Mouse (Mus musculus): Measurements from ENCODE around the gene Pitpna. TPM values are rescaled to one million over a fixed set of nuclear protein-coding genes. Genes with fewer than 3 reads are reported as not detected.
A peak's percentile ranks its signal among the peaks of the same experiment; 100 is the strongest.

The Pitpna gene
- polyA plus RNA-seq, 1 experiment = 185 TPM

DNA sequence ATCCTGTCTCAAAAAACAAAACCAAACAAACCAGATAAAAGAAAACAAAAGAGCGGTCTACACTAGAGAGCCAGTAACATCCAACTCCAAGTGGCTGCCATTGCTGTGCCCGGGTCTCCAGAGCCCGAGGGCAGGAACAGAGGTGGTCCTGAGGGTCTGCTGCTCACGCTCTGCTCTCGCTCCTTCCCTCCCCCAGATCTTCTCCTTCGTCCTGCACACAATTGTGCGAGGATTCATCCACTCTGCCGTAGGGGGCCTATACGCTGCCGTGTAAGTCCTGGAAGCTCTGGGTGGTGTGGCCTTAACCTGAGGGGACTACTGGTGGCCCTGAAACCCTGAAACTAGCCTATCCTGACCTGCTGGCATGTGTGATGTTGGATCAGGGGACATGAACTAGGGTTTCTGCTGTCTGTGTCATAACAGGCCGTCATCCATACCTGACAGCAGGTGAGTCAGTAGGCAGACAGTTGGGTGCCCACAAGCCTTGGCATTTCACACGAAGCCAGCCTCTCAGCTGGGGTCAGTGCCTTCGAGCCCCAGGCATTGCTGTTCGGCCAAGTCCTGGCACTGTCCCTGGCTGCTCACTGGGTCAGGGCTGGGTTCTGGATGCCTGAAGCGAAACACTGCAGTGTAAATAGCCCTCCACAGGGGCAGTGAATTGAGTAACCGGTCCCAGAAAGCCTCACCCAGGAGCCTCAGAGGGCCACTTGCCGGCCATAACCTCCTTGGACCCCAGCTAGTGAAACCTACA, 17.3 kb upstream of the Pitpna start:
- H3K27ac ChIP-seq (ENCODE audit: insufficient read depth, low read depth, low read length) = peak overlapping the region; percentile 23; the same call in 1 of the 2 replicates
- no peak overlapping the region for H3K4me3 ChIP-seq (ENCODE audit: low read depth, low read length)
- TF ChIP-seq CTCF (IDR thresholded peaks at IDR 0.05; ENCODE audit: extremely low read depth, insufficient read length, insufficient replicate concordance, low read depth, low read length) = no peak
- no peak for TF ChIP-seq POLR2A (IDR thresholded peaks at IDR 0.05; ENCODE audit: low read depth, low read length)
- 86% methylated on average over 17 of the region's 17 CpGs for WGBS
- H3K27me3 ChIP-seq (ENCODE audit: control insufficient read depth, insufficient read depth, low read length) = no peaks in the 10 kb centered on the region
- H3K36me3 ChIP-seq (ENCODE audit: control insufficient read depth, insufficient read depth, low read length) = peaks cover 64% of the 10 kb centered on the region
- peaks cover 53% of the 10 kb centered on the region for H3K4me1 ChIP-seq (ENCODE audit: control insufficient read depth, insufficient read depth, insufficient read length, low read length)

DNA sequence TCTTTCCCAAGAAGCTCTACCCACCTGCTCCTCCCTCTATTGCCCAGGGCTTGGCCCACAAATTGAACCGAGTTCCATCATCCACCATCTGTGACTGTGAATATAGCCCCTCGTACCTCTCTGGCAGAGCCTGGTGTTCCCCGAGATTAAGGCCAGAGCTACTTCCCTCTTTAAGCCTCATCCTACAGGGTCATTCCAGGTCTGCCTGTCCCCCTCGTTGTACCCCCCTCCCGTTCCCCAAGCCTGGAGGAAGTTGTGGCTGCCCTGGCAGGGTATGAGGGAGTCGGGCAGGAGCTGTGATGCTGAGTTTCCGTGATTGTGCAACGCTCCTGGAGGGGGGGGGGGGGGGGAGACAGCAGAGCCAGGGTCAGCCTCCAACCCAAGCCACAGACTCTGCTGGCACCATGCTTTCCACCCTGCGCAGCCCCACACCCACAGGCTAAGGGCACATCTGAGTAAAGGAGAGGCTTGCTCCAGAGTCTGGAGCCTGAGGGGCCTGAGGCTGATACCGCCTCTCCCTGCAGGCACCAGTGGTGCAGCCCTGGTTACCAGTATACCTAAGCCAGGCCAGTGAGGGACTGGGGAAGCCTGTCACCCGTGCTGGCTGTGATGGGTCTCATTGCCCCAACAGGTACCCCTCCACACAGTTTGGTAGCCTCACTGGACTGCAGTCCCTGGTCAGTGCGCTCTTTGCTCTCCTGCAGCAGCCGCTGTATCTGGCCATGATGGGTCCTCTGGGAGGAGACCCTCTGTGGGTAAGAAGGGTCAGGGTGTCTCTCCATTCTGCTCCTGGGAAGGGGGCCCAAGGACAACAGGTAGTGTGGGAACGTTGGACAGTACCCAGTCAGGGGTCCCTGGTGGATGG, 16.5 kb upstream of the Pitpna start:
- Histone ChIP-seq H3K36me3 (ENCODE audit: control insufficient read depth, insufficient read depth, low read length) (peaks cover 57% of the 10 kb centered on the region), H3K4me1 (ENCODE audit: control insufficient read depth, insufficient read depth, insufficient read length, low read length) (peaks cover 48% of the 10 kb centered on the region), H3K27ac (ENCODE audit: insufficient read depth, low read depth, low read length) (peak overlapping the region; percentile 23), H3K4me3 (ENCODE audit: low read depth, low read length) (no peak overlapping the region), H3K27me3 (ENCODE audit: control insufficient read depth, insufficient read depth, low read length) (no peaks in the 10 kb centered on the region)
- 30% methylated on average over 14 of the region's 14 CpGs for WGBS
- no peak for TF ChIP-seq POLR2A (IDR thresholded peaks at IDR 0.05; ENCODE audit: low read depth, low read length)
- TF ChIP-seq CTCF (IDR thresholded peaks at IDR 0.05; ENCODE audit: extremely low read depth, insufficient read length, insufficient replicate concordance, low read depth, low read length) = no peak

DNA sequence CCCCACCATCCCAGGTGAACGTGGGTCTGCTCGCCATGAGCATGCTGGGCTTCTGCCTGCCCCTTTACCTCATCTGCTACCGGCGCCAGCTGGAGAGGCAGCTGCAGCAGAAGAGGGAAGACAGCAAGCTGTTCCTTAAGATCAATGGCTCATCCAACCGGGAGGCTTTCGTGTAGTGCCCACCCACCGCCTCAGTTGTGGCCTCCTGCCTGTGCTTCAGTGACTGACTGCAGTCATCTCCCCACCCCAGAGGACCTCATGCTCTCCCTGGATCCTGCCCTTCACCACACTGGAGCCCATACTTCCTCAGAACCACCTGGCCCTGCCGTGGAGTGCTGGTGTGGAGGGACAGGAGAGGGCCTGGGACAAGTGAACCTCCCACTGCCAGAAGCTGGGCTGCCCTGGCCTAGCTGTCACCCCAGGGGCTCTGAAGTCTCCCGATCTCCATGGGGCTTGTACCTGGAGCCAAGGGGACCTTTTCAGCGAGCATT, 15.6 kb upstream of the Pitpna start:
- peak overlapping the region; percentile 10; the same call in 1 of the 2 replicates for H3K27ac ChIP-seq (ENCODE audit: insufficient read depth, low read depth, low read length)
- TF ChIP-seq POLR2A (IDR thresholded peaks at IDR 0.05; ENCODE audit: low read depth, low read length) (no peak), CTCF (IDR thresholded peaks at IDR 0.05; ENCODE audit: extremely low read depth, insufficient read length, insufficient replicate concordance, low read depth, low read length) (no peak)
- no peaks in the 10 kb centered on the region for H3K27me3 ChIP-seq (ENCODE audit: control insufficient read depth, insufficient read depth, low read length)
- H3K4me1 ChIP-seq (ENCODE audit: control insufficient read depth, insufficient read depth, insufficient read length, low read length) = peaks cover 46% of the 10 kb centered on the region
- H3K36me3 ChIP-seq (ENCODE audit: control insufficient read depth, insufficient read depth, low read length) = peaks cover 51% of the 10 kb centered on the region
- WGBS = 44% methylated on average over 10 of the region's 10 CpGs
- H3K4me3 ChIP-seq (ENCODE audit: low read depth, low read length) = no peak overlapping the region

DNA sequence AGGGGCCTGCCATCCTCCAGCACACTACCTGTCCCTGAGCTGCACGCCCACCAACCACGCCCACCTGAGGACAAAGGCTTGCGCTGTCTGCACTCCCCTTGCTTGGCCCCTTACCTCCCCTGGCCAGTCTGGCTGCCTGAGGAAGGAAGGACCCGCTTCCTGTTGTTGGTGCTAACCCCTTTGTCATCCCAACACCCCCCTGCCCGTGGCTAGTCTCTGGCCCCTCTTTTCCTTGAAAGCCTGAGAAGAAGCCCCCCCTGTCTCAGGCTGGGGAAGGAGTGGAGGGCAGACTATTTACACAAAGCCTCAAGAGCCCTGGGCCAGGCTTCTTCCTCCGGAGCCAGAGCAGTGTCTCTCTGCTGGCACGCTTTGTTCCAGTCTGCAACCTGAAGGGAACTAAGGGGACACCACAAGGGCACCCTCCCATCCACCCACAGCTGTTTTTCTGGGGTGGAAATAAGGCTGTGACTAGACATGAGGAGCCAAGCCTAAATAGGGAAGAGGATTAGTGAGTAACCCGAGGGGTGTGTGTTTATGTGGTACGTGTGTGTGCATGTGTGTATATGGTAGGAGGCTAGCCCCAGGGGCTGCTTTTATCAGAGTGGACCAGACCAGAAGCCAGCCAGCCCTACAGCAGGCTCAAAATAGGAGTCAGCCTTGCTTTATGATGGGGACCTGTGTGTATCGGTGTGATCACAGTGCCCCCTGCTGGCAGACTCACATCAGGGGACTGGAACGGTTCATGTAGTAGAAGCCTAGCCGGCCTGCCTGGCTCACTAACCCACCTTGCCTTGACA, 14.8 kb upstream of the Pitpna start:
- WGBS = 17% methylated on average over 12 of the region's 12 CpGs
- Histone ChIP-seq H3K27me3 (ENCODE audit: control insufficient read depth, insufficient read depth, low read length) (no peaks in the 10 kb centered on the region), H3K4me1 (ENCODE audit: control insufficient read depth, insufficient read depth, insufficient read length, low read length) (peaks cover 42% of the 10 kb centered on the region), H3K27ac (ENCODE audit: insufficient read depth, low read depth, low read length) (peak overlapping the region; percentile 23), H3K36me3 (ENCODE audit: control insufficient read depth, insufficient read depth, low read length) (peaks cover 48% of the 10 kb centered on the region), H3K4me3 (ENCODE audit: low read depth, low read length) (no peak overlapping the region)
- TF ChIP-seq CTCF (IDR thresholded peaks at IDR 0.05; ENCODE audit: extremely low read depth, insufficient read length, insufficient replicate concordance, low read depth, low read length) (peak; percentile 92; the same call in 1 of the 2 replicates), POLR2A (IDR thresholded peaks at IDR 0.05; ENCODE audit: low read depth, low read length) (no peak)

DNA sequence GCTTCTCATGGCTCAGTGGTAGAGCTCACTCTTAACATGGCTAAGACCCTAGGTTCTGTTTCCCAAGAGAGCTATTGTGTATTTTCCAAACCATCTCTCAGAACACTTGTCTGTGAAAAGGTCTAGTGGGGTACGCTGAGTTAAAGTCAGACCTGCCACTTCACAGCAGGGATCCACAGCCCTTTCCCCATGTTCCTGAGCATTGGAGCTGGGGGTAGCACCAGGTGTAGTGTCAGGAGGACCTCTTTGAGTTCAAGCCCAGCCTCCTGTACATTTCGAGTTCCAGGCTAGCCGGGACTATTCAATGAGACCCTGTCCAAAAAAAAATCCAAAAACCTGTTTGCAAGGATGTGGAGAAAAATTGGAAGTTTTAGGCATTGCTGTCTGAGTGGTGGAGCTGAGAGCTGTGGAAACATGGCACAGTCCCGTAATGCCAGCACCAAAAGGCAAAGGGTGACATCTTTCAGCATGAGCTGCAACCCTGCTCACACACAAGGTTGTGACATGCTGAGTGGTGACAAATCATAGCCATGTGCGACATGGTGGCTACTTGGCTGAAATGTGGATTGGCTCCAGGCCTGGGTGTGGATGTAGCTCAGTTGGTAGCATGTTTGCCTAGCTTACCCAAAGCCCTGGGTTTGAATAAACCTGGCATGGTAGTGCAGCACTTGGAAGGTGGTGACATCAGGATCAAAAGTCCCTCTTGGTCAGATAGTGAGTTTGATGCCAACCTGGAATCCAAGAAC, 13.3 kb upstream of the Pitpna start:
- WGBS = 92% methylated on average over 5 of the region's 5 CpGs
- H3K4me3 ChIP-seq (ENCODE audit: low read depth, low read length) = no peak overlapping the region
- peaks cover 31% of the 10 kb centered on the region for H3K4me1 ChIP-seq (ENCODE audit: control insufficient read depth, insufficient read depth, insufficient read length, low read length)
- TF ChIP-seq POLR2A (IDR thresholded peaks at IDR 0.05; ENCODE audit: low read depth, low read length) = no peak
- TF ChIP-seq CTCF (IDR thresholded peaks at IDR 0.05; ENCODE audit: extremely low read depth, insufficient read length, insufficient replicate concordance, low read depth, low read length) = no peak
- H3K27ac ChIP-seq (ENCODE audit: insufficient read depth, low read depth, low read length) = no peak overlapping the region
- peaks cover 35% of the 10 kb centered on the region for H3K36me3 ChIP-seq (ENCODE audit: control insufficient read depth, insufficient read depth, low read length)
- no peaks in the 10 kb centered on the region for H3K27me3 ChIP-seq (ENCODE audit: control insufficient read depth, insufficient read depth, low read length)

DNA sequence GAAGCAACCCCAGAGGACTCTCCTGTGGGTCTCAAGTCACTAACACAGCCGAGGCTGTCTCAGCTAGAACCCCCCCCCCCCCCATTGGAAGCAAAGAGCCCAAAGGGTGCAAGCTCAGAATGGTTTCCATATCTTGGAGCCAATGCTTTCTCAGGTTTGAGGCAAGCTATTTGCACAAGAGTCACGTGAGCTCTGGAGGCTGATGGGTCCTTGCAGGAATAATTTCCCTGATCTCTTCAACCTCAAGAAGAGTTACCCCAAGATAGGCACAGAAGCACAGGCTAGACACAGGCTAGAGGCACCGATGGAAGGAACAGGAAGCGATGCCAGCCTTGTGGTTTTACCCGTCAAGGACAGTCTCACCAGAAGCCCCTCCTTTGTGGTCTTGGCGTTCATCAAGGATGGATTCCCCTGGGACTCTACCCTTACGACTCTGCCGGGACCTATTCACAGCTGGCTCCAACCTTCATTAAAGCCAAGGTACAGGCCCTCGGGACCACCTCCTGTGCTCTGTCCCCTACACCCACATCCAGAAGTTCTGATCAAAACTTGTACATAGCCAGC, 12.3 kb upstream of the Pitpna start:
- H3K27me3 ChIP-seq (ENCODE audit: control insufficient read depth, insufficient read depth, low read length) = no peaks in the 10 kb centered on the region
- no peak for TF ChIP-seq POLR2A (IDR thresholded peaks at IDR 0.05; ENCODE audit: low read depth, low read length)
- 77% methylated on average over 9 of the region's 9 CpGs for WGBS
- H3K4me3 ChIP-seq (ENCODE audit: low read depth, low read length) = no peak overlapping the region
- H3K27ac ChIP-seq (ENCODE audit: insufficient read depth, low read depth, low read length) = no peak overlapping the region
- peaks cover 26% of the 10 kb centered on the region for H3K36me3 ChIP-seq (ENCODE audit: control insufficient read depth, insufficient read depth, low read length)
- H3K4me1 ChIP-seq (ENCODE audit: control insufficient read depth, insufficient read depth, insufficient read length, low read length) = peaks cover 27% of the 10 kb centered on the region

Measured in small intestine, adult 2 months (tissue).